Mouse (Mus musculus) retina, postnatal 7 days (tissue): ENCODE results near the gene Rap2b.

Experiments used
- DNase-seq: peaks from one replicate; pipeline ENCODE4 v3.0.0-alpha.2; 2012; ENCODE audit warnings: low read depth, low spot score

Rap2b gene

DNA sequence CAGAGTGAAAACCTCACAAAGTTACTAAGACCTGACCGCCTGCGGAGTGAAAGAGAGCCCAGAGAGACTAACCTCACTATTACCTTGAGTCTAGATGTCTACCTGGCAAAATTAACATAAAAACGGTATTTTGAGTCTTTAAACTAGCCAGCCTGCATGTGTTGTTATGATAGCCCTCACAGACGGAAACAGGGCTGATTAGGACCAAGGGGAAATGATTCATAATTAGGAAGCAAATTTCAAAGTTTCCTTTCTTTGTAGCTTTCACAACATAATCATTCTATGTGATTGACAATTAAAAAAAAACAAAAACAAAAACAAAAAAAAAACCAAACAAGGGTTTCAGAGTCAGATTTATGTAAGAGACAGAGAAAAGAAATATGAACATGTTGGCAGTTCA, 24.9 kb downstream of the Rap2b start:
- no peak for DNase-seq

DNA sequence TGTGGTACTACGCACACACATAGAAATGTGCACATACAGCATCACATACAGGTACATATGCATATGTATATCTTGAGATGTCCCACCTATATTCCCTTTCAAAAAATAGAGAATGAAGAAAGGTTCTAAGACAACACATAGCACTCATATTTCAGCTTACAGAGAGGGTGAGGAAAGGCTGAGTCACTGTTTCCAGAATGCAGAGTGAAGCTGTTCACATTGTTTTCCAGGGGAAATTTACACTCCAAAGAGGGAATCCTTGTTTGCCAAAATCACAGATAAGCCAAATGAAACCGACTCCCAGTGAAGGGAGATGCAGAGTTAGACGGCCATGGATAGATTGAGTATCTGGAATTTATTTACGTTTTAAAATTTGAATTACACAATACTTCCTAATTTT, 30.1 kb downstream of the Rap2b start:
- DNase-seq, result no peak

DNA sequence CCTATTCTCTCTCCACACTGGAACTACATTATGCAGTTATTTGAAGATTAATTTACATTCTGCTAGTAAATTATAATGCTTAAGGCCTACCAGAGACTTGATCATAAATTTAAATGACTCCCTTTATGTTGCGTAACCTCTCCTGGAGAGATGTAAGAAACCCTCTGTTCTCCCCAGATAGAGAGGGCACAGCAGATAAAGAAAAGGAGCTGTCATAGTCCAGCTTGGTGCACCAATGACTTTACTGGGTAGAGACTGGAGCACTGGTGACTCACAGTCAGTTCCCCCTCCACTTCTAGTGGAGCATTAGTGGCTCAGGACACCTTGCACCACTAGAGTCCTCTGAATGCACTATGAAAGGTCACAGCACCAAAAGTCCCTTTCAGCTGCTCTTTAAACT, 31.4 kb downstream of the Rap2b start:
- no peak for DNase-seq

DNA sequence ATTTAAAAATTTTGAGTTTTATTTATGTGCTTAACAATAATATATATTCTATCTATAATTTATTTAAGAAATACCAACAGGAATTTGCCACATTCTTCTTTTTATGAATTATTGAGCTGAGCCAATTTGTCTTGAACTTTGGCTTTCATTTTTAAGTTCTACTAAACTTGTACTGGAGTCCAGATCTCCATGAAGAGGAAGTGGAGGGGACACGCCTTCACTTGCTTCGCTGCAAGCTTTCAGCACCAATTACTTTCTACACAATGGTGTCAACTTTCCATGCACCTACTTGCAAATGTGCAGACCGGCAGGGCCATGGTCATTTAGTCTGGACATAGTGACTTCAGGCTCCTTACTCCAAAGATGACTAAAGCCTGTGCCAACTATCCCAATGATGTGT, 32.1 kb downstream of the Rap2b start:
- no peak for DNase-seq

DNA sequence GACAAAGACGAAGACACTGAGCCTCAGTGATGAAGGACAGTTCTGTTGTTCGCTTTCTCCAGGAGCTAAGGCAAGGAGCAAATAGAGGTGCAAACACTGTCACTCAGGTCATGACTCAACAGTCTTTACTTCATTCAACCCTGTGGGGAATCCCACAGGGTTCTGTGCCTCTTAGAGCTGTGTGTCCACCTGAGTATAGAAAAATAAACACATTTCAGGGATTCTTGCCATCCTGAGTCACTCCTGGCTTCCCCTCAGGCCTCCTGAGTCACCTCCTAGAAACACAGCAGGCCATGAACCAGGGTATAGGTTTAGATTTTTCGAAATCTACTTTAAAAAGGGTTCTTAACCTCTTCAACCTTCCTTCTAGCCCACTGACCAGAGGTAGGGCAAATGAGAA, 33.9 kb downstream of the Rap2b start:
- DNase-seq, result no peak

DNA sequence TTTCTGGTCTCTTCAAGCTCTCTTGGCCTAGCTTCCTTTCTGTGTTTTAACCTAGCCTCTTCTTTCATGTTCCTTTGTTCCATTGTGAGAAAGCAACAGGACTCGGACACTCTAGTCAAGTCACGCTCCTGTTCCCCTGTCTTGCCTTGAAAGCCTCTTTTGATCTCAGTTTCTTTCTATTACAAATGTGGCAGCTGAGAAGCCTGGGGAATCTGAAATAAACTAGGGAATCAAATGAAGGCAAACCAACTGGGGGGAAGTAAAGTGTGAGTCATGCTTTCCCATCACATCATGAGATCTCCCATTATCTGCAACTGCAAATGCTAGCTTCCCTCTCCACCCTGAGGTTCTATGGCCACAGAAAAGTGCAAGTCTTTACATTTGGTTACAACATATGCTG, 35.3 kb downstream of the Rap2b start:
- no peak for DNase-seq

DNA sequence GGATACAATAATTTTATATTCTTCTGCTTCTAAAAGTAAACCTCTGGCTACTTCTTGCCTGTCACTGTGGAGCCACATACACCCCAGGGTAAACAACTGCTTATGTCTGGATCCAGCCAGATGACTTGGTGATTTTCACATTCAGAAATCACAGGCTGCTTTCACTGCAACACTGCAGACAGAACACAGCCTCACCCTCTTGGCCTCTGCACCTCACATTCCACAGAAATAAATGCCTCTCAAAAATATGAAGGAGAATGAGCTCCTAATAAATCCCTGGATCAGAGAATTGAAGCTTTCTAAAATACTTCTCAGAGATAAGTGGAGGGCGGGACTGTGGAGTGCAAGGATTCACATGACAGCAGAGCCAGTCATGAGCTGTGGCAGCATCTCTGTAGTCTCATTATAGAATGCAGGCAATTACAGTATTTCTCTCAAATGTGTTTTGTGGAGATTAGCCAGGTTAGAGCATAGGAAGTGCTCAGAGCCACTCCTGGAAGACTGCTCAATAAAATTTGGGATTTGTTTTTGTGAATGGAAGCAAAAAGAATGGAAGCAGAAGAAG, 39.5 kb downstream of the Rap2b start:
- no peak for DNase-seq

DNA sequence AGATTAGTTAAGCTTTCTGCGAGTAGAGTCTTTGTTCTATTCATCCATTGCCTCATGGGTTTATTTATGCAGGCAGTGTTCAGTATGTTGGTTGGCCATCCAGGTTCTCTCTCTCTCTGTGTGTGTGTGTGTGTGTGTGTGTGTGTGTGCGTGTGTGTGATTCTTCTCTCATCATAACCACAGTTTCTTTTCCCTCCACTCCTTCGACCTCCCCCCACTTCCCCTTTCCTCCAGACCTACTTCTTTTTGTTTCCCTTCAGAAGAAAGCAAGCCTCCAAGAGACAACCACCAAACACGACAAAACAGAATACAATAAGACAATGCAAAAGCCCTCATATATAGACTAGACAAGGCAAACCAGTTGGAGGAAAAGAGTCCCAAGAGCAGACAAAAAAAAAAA, 45.5 kb downstream of the Rap2b start:
- no peak for DNase-seq

DNA sequence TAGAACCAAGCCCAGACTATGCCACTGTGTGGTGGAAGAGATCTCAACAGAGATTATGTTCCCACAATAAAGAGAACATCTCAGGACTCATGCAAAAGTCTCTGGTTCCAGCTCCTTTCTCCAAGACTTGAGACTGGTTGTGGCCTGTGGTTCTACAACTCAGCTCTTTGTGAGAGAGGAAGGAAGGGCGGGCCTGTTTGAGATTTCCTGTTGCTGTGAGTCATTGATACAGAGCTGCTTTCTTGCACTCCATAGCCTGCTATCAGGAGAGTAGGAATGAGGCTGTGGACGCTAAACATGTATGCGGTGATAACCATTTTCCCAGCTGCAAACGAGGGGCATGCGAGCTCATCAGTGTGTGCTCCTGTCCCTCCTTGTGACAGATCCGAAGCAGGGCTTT, 48.2 kb downstream of the Rap2b start:
- no peak for DNase-seq

DNA sequence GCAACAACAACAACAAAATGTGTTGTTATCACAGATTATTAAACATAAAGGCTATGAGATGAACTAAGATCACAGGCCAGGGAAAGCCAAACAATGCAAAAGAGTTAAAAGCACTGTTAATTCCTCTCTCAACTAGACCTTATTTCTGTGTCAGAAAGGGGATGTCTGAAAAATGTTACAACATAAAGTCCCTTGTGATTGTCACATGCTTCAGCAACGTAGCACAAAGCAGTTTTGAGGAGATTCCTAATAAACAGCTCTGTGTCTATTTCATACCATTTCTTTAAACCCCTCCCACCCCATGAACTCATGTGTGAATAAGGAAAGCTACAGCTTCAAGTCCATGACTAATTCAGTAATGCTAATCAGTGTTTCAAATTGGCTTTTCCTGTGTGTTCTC, 54.4 kb downstream of the Rap2b start:
- no peak for DNase-seq
